Mouse (Mus musculus) lung, embryonic 14.5 days (tissue): ENCODE measurements at regions not wholly inside any gene's neighbourhood (a gene's known extent, or its start where the extent isn't known, plus 50 kb on each side); places are given as distances from the start of the nearest gene placed in this dataset.
A peak's percentile ranks its signal among the peaks of the same experiment; 100 is the strongest.

Experiments used
- ATAC-seq: fragments of 200-750 bp; cut with Nextera tagmentation; 2 replicates; pipeline ENCODE4 v1.8.0; 2017; ENCODE audit warnings: mild to moderate bottlenecking, moderate TSS enrichment, moderate library complexity; ENCODE audit not compliant: insufficient read depth
- DNase-seq: peaks from one replicate; pipeline ENCODE4 v3.0.0-alpha.2; 2015
- H3K27ac ChIP-seq: fragments of 300-500 bp; sonication (generic); 2 replicates; pipeline ENCODE4 v1.5.1; 2014; ENCODE audit warnings: low read depth, mild to moderate bottlenecking, moderate library complexity
- H3K27me3 ChIP-seq: fragments of 300-500 bp; sonication (generic); 2 replicates; pipeline ENCODE4 v1.6.1; 2014; ENCODE audit warnings: low read length, control low read depth; ENCODE audit not compliant: insufficient read depth
- H3K36me3 ChIP-seq: fragments of 300-500 bp; sonication (generic); 2 replicates; pipeline ENCODE4 v1.6.1; 2014; ENCODE audit warnings: control low read depth; ENCODE audit not compliant: insufficient read depth
- H3K4me1 ChIP-seq: fragments of 300-500 bp; sonication (generic); 2 replicates; pipeline ENCODE4 v1.6.1; 2014; ENCODE audit warnings: antibody characterized with exemption, control low read depth; ENCODE audit not compliant: insufficient read depth
- H3K4me2 ChIP-seq: fragments of 300-500 bp; sonication (generic); 2 replicates; pipeline ENCODE4 v1.6.1; 2014; ENCODE audit warnings: mild to moderate bottlenecking
- H3K4me3 ChIP-seq: fragments of 300-500 bp; sonication (generic); 2 replicates; pipeline ENCODE4 v1.5.1; 2014; ENCODE audit warnings: low read depth, low read length
- H3K9ac ChIP-seq: fragments of 300-500 bp; sonication (generic); 2 replicates; pipeline ENCODE4 v1.6.1; 2014
- H3K9me3 ChIP-seq: fragments of 300-500 bp; sonication (generic); 2 replicates; pipeline ENCODE4 v1.6.1; 2016; ENCODE audit warnings: low read depth, low read length, control low read depth
- CTCF ChIP-seq: IDR thresholded peaks from 2 replicates; pipeline ENCODE4 v1.5.1; 2016; ENCODE audit warnings: antibody characterized with exemption, low read depth
- WGBS: fragments of 180-500 bp; shearing (Covaris S2); extraction: QIAGEN DNeasy Blood & Tissue Kit; methylation state at CpG from one replicate; pipeline ENCODE4 v1.1.7; 2014; 5-methylcytosine and 5-hydroxymethylcytosine counted together

GRCm38 (mm10) chr17:77096836-77097235 lies 1103.2 kb upstream of the Crim1 start:
- H3K36me3 ChIP-seq, result no peaks in the 10 kb centered on the region
- H3K27ac ChIP-seq, result no peak overlapping the region
- no peaks in the 10 kb centered on the region for H3K9me3 ChIP-seq
- H3K27me3 ChIP-seq, result no peaks in the 10 kb centered on the region
- WGBS, result 69% methylated on average over 3 of the region's 3 CpGs
- H3K4me2 ChIP-seq, result no peak overlapping the region
- H3K4me3 ChIP-seq, result no peak overlapping the region
- TF ChIP-seq CTCF, result no peak
- ATAC-seq (no peak), DNase-seq (no peak)
- no peaks in the 10 kb centered on the region for H3K4me1 ChIP-seq
- H3K9ac ChIP-seq, result no peak overlapping the region

- Histone ChIP-seq H3K9ac (no peak overlapping the region), H3K4me1 (no peaks in the 10 kb centered on the region), H3K4me3 (no peak overlapping the region), H3K27ac (no peak overlapping the region), H3K27me3 (no peaks in the 10 kb centered on the region), H3K9me3 (no peaks in the 10 kb centered on the region), H3K4me2 (no peak overlapping the region), H3K36me3 (no peaks in the 10 kb centered on the region)
- WGBS, result 38% methylated on average over 3 of the region's 3 CpGs
- no peak for ATAC-seq
- TF ChIP-seq CTCF, result no peak
- no peak for DNase-seq
Observed at GRCm38 (mm10) chr17:77099040-77099589, 1100.9 kb upstream of the Crim1 start.

- no peak for TF ChIP-seq CTCF
- Histone ChIP-seq H3K4me2 (no peak overlapping the region), H3K9ac (no peak overlapping the region), H3K36me3 (no peaks in the 10 kb centered on the region), H3K4me1 (no peaks in the 10 kb centered on the region), H3K9me3 (no peaks in the 10 kb centered on the region), H3K27me3 (no peaks in the 10 kb centered on the region), H3K27ac (no peak overlapping the region), H3K4me3 (no peak overlapping the region)
- no peak for ATAC-seq
- 36% methylated on average over 2 of the region's 2 CpGs for WGBS
- no peak for DNase-seq
Observed at GRCm38 (mm10) chr17:77115931-77116330, 1084.1 kb upstream of the Crim1 start.

GRCm38 (mm10) chr17:77116972-77117371 lies 1083.1 kb upstream of the Crim1 start:
- 62% methylated on average over 3 of the region's 3 CpGs for WGBS
- no peak for TF ChIP-seq CTCF
- Histone ChIP-seq H3K4me3 (no peak overlapping the region), H3K4me2 (no peak overlapping the region), H3K4me1 (no peaks in the 10 kb centered on the region), H3K9ac (no peak overlapping the region), H3K9me3 (no peaks in the 10 kb centered on the region), H3K36me3 (no peaks in the 10 kb centered on the region), H3K27ac (no peak overlapping the region), H3K27me3 (no peaks in the 10 kb centered on the region)
- ATAC-seq (no peak), DNase-seq (no peak)

- no peak for ATAC-seq
- no peak overlapping the region for H3K4me3 ChIP-seq
- no peak overlapping the region for H3K4me2 ChIP-seq
- H3K36me3 ChIP-seq, result no peaks in the 10 kb centered on the region
- no peak overlapping the region for H3K27ac ChIP-seq
- TF ChIP-seq CTCF, result no peak
- H3K9ac ChIP-seq, result no peak overlapping the region
- no peak for DNase-seq
- no peaks in the 10 kb centered on the region for H3K4me1 ChIP-seq
- no peaks in the 10 kb centered on the region for H3K27me3 ChIP-seq
- H3K9me3 ChIP-seq, result no peaks in the 10 kb centered on the region
- WGBS, result 83% methylated on average over 1 of the region's 1 CpGs
Observed at GRCm38 (mm10) chr17:77118481-77118880, 1081.6 kb upstream of the Crim1 start.

- H3K27me3 ChIP-seq, result no peaks in the 10 kb centered on the region
- ATAC-seq (no peak), DNase-seq (peak; percentile 72)
- no peak overlapping the region for H3K9ac ChIP-seq
- no peak for TF ChIP-seq CTCF
- H3K4me3 ChIP-seq, result no peak overlapping the region
- no peaks in the 10 kb centered on the region for H3K36me3 ChIP-seq
- 79% methylated on average over 1 of the region's 1 CpGs for WGBS
- no peak overlapping the region for H3K4me2 ChIP-seq
- H3K9me3 ChIP-seq, result no peaks in the 10 kb centered on the region
- no peaks in the 10 kb centered on the region for H3K4me1 ChIP-seq
- H3K27ac ChIP-seq, result no peak overlapping the region
Observed at GRCm38 (mm10) chr17:77127011-77127410, 1073.0 kb upstream of the Crim1 start.
